Mouse (Mus musculus): ENCODE measurements at regions not wholly inside any gene's neighbourhood (a gene's known extent, or its start where the extent isn't known, plus 50 kb on each side); places are given as distances from the start of the nearest gene placed in this dataset.

GRCm38 (mm10) chr19:56189185-56189584, 97.8 kb upstream of the Habp2 start:
- Histone ChIP-seq H3K9me3 (ENCODE audit: control insufficient read depth, low read length) (no peaks in the 10 kb centered on the region), H3K27me3 (replicated peaks; ENCODE audit: control insufficient read depth, insufficient read depth, low read length) (no peaks in the 10 kb centered on the region), H3K4me3 (ENCODE audit: low read length) (no peak overlapping the region), H3K4me1 (ENCODE audit: control insufficient read depth, insufficient read depth, low read length) (no peaks in the 10 kb centered on the region), H3K36me3 (ENCODE audit: control insufficient read depth, insufficient read depth, low read length) (no peaks in the 10 kb centered on the region), H3K9ac (ENCODE audit: low read depth, low read length) (no peak overlapping the region), H3K27ac (ENCODE audit: low read length) (no peak overlapping the region), H3K4me2 (ENCODE audit: low read depth, low read length) (no peak overlapping the region)
- ATAC-seq: no peak
- WGBS: 90% methylated on average over 1 of the region's 1 CpGs

- Histone ChIP-seq H3K36me3 (ENCODE audit: control insufficient read depth, insufficient read depth, low read length) (no peaks in the 10 kb centered on the region), H3K9me3 (ENCODE audit: control insufficient read depth, low read length) (no peaks in the 10 kb centered on the region), H3K9ac (ENCODE audit: low read depth, low read length) (no peak overlapping the region), H3K4me2 (ENCODE audit: low read depth, low read length) (no peak overlapping the region), H3K27me3 (replicated peaks; ENCODE audit: control insufficient read depth, insufficient read depth, low read length) (no peaks in the 10 kb centered on the region), H3K4me3 (ENCODE audit: low read length) (no peak overlapping the region), H3K4me1 (ENCODE audit: control insufficient read depth, insufficient read depth, low read length) (no peaks in the 10 kb centered on the region), H3K27ac (ENCODE audit: low read length) (no peak overlapping the region)
- no peak for ATAC-seq
- 61% methylated on average over 3 of the region's 3 CpGs for WGBS
Measured at GRCm38 (mm10) chr19:56190222-56190621, 96.7 kb upstream of the Habp2 start.

- Histone ChIP-seq H3K4me3 (ENCODE audit: low read length) (no peak overlapping the region), H3K4me2 (ENCODE audit: low read depth, low read length) (no peak overlapping the region), H3K9ac (ENCODE audit: low read depth, low read length) (no peak overlapping the region), H3K9me3 (ENCODE audit: control insufficient read depth, low read length) (no peaks in the 10 kb centered on the region), H3K36me3 (ENCODE audit: control insufficient read depth, insufficient read depth, low read length) (no peaks in the 10 kb centered on the region), H3K27me3 (replicated peaks; ENCODE audit: control insufficient read depth, insufficient read depth, low read length) (no peaks in the 10 kb centered on the region), H3K4me1 (ENCODE audit: control insufficient read depth, insufficient read depth, low read length) (peaks cover 2% of the 10 kb centered on the region; the same call in 1 of the 2 replicates), H3K27ac (ENCODE audit: low read length) (no peak overlapping the region)
- 71% methylated on average over 15 of the region's 15 CpGs for WGBS
- ATAC-seq: no peak
Measured at GRCm38 (mm10) chr19:56198474-56199236, 88.3 kb upstream of the Habp2 start.

GRCm38 (mm10) chr19:56199401-56200150, 87.4 kb upstream of the Habp2 start:
- Histone ChIP-seq H3K9ac (ENCODE audit: low read depth, low read length) (no peak overlapping the region), H3K27ac (ENCODE audit: low read length) (no peak overlapping the region), H3K4me1 (ENCODE audit: control insufficient read depth, insufficient read depth, low read length) (peaks cover 2% of the 10 kb centered on the region; the same call in 1 of the 2 replicates), H3K36me3 (ENCODE audit: control insufficient read depth, insufficient read depth, low read length) (no peaks in the 10 kb centered on the region), H3K9me3 (ENCODE audit: control insufficient read depth, low read length) (no peaks in the 10 kb centered on the region), H3K4me2 (ENCODE audit: low read depth, low read length) (no peak overlapping the region), H3K27me3 (replicated peaks; ENCODE audit: control insufficient read depth, insufficient read depth, low read length) (no peaks in the 10 kb centered on the region), H3K4me3 (ENCODE audit: low read length) (no peak overlapping the region)
- WGBS: 65% methylated on average over 14 of the region's 14 CpGs
- no peak for ATAC-seq

GRCm38 (mm10) chr19:56201007-56201682, 85.8 kb upstream of the Habp2 start:
- no peak overlapping the region for H3K4me3 ChIP-seq (ENCODE audit: low read length)
- 79% methylated on average over 9 of the region's 9 CpGs for WGBS
- H3K4me2 ChIP-seq (ENCODE audit: low read depth, low read length): no peak overlapping the region
- H3K27ac ChIP-seq (ENCODE audit: low read length): no peak overlapping the region
- H3K9ac ChIP-seq (ENCODE audit: low read depth, low read length): no peak overlapping the region
- no peaks in the 10 kb centered on the region for H3K36me3 ChIP-seq (ENCODE audit: control insufficient read depth, insufficient read depth, low read length)
- peaks cover 2% of the 10 kb centered on the region; the same call in 1 of the 2 replicates for H3K4me1 ChIP-seq (ENCODE audit: control insufficient read depth, insufficient read depth, low read length)
- ATAC-seq: no peak
- H3K27me3 ChIP-seq (replicated peaks; ENCODE audit: control insufficient read depth, insufficient read depth, low read length): no peaks in the 10 kb centered on the region
- no peaks in the 10 kb centered on the region for H3K9me3 ChIP-seq (ENCODE audit: control insufficient read depth, low read length)

GRCm38 (mm10) chr19:56201738-56202480, 85.0 kb upstream of the Habp2 start:
- H3K9ac ChIP-seq (ENCODE audit: low read depth, low read length): no peak overlapping the region
- ATAC-seq: no peak
- peaks cover 2% of the 10 kb centered on the region; the same call in 1 of the 2 replicates for H3K4me1 ChIP-seq (ENCODE audit: control insufficient read depth, insufficient read depth, low read length)
- no peaks in the 10 kb centered on the region for H3K36me3 ChIP-seq (ENCODE audit: control insufficient read depth, insufficient read depth, low read length)
- H3K9me3 ChIP-seq (ENCODE audit: control insufficient read depth, low read length): no peaks in the 10 kb centered on the region
- H3K4me2 ChIP-seq (ENCODE audit: low read depth, low read length): no peak overlapping the region
- no peaks in the 10 kb centered on the region for H3K27me3 ChIP-seq (replicated peaks; ENCODE audit: control insufficient read depth, insufficient read depth, low read length)
- H3K4me3 ChIP-seq (ENCODE audit: low read length): no peak overlapping the region
- no peak overlapping the region for H3K27ac ChIP-seq (ENCODE audit: low read length)

- Histone ChIP-seq H3K4me3 (ENCODE audit: low read length) (no peak overlapping the region), H3K4me2 (ENCODE audit: low read depth, low read length) (no peak overlapping the region), H3K9ac (ENCODE audit: low read depth, low read length) (no peak overlapping the region), H3K36me3 (ENCODE audit: control insufficient read depth, insufficient read depth, low read length) (no peaks in the 10 kb centered on the region), H3K4me1 (ENCODE audit: control insufficient read depth, insufficient read depth, low read length) (peaks cover 2% of the 10 kb centered on the region; the same call in 1 of the 2 replicates), H3K27me3 (replicated peaks; ENCODE audit: control insufficient read depth, insufficient read depth, low read length) (no peaks in the 10 kb centered on the region), H3K9me3 (ENCODE audit: control insufficient read depth, low read length) (no peaks in the 10 kb centered on the region), H3K27ac (ENCODE audit: low read length) (no peak overlapping the region)
- 52% methylated on average over 9 of the region's 9 CpGs for WGBS
- no peak for ATAC-seq
Measured at GRCm38 (mm10) chr19:56202481-56203130, 84.3 kb upstream of the Habp2 start.

GRCm38 (mm10) chr19:56218536-56218935, 68.4 kb upstream of the Habp2 start:
- H3K4me2 ChIP-seq (ENCODE audit: low read depth, low read length): no peak overlapping the region
- H3K4me1 ChIP-seq (ENCODE audit: control insufficient read depth, insufficient read depth, low read length): no peaks in the 10 kb centered on the region
- no peak overlapping the region for H3K9ac ChIP-seq (ENCODE audit: low read depth, low read length)
- 78% methylated on average over 6 of the region's 6 CpGs for WGBS
- no peaks in the 10 kb centered on the region for H3K36me3 ChIP-seq (ENCODE audit: control insufficient read depth, insufficient read depth, low read length)
- no peak overlapping the region for H3K27ac ChIP-seq (ENCODE audit: low read length)
- H3K4me3 ChIP-seq (ENCODE audit: low read length): no peak overlapping the region
- no peaks in the 10 kb centered on the region for H3K9me3 ChIP-seq (ENCODE audit: control insufficient read depth, low read length)
- ATAC-seq: no peak
- H3K27me3 ChIP-seq (replicated peaks; ENCODE audit: control insufficient read depth, insufficient read depth, low read length): no peaks in the 10 kb centered on the region
